Mouse (Mus musculus) CD4-positive, CD25-positive, alpha-beta regulatory T cell, adult 4 months (primary cell): ENCODE data around the gene Ifitm7. TPM values are rescaled to one million over a fixed set of nuclear protein-coding genes. Genes with fewer than 3 reads are reported as not detected.
"Not testable (repeated sequence)": the region's sequence is repeated elsewhere in the genome, so short reads cannot be mapped to it uniquely, and the experiment has no call there.

Experiments used
- ATAC-seq: one replicate; pipeline ENCODE4 v1.8.0; 2017
- polyA plus RNA-seq, 2 experiments: library from polyadenylated mRNA; unstranded; fragments of 100-300 nt; shearing (Covaris generic); gene quantifications; one replicate each; pipeline ENCODE4 v1.2.1; 2017

Gene Ifitm7
- polyA plus RNA-seq, result not detected

GRCm38 (mm10) chr16:13986574-13987478 is at the start of gene Ifitm7, which contains the start of gene 2900011O08Rik:
Gene Ifitm7 (minus strand): TSS chr16:13986888.
Gene 2900011O08Rik (plus strand): TSS chr16:13986604.
- no peak for ATAC-seq

- no peak for ATAC-seq
Observed at GRCm38 (mm10) chr16:14033076-14033475, 46.4 kb upstream of the Ifitm7 start.

GRCm38 (mm10) chr16:14030650-14031049 is 44.0 kb upstream of the Ifitm7 start:
- no peak for ATAC-seq

GRCm38 (mm10) chr16:14029851-14030250 is 43.2 kb upstream of the Ifitm7 start:
- no peak for ATAC-seq

GRCm38 (mm10) chr16:14029072-14029471 is 42.4 kb upstream of the Ifitm7 start:
- ATAC-seq, result no peak

GRCm38 (mm10) chr16:14025091-14025990 is 38.7 kb upstream of the Ifitm7 start:
- ATAC-seq, result no peak

DNA sequence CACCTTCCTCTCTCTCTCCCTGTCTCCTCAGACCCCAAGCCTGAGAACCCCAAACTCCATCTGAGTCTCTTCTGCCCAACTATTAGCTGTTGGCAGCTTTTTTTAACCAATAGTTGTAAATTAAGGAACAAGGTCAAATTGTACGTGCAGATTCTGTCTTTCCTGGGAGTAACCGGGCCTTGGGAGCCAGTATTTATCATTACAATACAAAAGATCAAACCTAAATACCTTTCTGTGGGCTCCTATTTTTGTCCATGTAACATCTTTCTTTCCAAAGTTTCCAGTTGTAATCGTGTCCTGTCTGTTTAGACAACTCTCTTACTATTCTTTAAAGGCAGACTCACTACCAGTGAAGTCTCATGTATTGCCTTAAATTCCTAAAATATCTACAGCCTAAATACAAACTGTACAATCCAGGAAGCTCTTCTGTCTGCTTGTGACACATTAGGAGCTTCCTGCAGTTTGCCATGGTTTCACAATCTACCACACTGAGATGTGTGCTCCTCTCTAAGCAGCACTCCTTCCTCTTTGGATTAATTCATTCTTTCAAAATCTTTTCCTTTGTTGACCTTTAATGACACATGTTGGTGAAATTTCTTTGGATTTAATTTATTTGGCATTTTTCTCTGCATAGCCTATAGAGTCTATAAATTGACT is 34.6 kb upstream of the Ifitm7 start:
- ATAC-seq, result no peak

GRCm38 (mm10) chr16:14017306-14017705 is 30.6 kb upstream of the Ifitm7 start:
- ATAC-seq, result no peak

- no peak for ATAC-seq
Observed at GRCm38 (mm10) chr16:14009966-14010365, 23.3 kb upstream of the Ifitm7 start.

DNA sequence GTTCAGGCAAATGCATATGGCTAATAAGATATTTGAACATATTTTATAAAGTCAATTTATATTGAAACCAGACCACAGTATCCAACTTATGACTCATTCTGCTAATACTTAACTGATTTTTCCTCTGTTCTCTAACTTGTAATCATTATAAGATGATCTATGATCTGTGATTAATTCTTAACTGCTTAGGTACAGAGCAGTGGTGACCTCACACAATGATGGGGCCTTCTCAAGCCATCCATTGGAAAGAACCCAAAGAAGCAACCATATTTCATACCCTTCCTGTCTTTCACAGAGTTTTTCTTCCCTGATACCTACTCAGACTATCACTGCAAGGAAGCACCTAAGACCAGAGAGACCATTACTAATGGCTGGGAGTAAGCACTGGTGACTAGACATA is 22.0 kb upstream of the Ifitm7 start:
- ATAC-seq, result no peak

DNA sequence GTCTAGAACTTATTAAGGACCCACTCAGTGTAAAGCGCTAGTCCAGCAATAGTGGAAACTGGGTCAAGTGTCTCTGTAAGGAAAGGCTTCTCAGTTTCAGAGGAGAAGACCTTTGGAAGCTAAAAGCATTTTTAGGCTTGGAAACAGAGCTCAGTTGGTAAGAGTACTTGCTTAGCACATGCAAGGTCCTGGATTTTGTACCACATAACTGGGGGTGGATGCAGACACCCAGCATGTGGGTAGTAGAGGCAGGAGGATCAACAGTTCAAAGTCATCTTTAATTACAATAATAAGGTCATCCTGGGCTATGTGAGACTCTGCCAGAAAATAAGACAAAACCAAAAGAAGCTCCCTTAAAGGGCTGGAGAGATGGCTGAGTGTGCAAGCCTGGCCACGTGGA is 21.4 kb upstream of the Ifitm7 start:
- no peak for ATAC-seq

DNA sequence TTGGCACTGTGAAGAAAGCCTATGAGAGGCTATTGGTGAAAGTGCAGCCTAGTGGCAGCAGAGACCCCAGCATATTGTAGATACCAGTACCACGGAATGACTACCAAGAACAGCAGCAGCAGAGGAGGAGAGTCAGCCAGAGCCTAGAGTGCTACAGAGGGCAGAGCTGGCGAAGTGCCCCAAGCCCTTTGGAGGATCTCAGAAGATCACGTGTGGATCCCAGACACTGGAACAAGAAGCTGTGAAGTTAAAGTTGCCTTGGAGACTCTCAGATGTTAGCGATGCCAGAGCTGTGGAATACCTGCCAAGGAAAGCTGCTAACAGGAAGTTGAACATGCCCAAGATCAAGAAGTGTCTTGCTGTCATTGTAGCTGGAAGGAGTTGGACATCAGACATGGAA is 18.6 kb upstream of the Ifitm7 start:
- no peak for ATAC-seq

- ATAC-seq, result no peak
Observed at GRCm38 (mm10) chr16:14004726-14005125, 18.0 kb upstream of the Ifitm7 start.

DNA sequence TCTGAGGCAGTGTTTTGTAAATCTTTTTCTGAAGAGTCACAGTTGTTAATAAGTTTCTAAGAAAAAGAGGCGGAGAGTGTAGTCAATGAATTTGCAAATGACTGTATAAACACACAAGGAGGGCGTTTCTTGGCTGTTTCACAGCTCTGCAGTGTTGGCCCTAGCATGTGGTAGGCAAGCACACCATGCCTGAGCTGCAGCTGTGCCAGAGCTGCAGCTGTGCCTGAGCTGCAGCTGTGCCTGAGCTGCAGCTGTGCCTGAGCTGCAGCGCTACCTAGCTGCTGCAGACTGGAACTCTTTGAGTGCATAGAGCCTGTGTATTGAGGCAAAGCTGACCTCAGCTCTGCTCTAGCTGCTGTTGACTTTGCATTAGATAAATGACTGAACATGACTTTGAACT is 17.5 kb upstream of the Ifitm7 start:
- no peak for ATAC-seq

GRCm38 (mm10) chr16:14003386-14004130 is 16.9 kb upstream of the Ifitm7 start:
- no peak for ATAC-seq

DNA sequence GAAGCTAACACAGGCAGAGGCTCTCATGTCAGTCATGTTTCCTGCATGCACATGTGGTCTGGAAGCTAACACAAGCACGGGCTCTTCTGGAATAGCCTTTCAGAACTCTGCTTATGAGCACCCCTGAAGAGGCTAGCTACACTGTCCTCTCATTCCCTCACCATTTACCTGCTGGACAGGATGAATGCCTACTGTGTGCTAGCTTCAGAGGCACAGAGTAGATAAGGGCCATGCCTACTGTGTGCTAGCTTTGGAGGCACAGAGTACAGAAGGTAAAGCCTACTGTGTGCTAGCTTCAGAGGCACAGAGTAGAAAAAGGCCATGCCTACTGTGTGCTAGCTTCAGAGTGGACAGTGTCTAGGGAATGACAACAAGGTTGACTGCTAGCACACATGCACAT is 7.8 kb upstream of the Ifitm7 start:
- no peak for ATAC-seq

DNA sequence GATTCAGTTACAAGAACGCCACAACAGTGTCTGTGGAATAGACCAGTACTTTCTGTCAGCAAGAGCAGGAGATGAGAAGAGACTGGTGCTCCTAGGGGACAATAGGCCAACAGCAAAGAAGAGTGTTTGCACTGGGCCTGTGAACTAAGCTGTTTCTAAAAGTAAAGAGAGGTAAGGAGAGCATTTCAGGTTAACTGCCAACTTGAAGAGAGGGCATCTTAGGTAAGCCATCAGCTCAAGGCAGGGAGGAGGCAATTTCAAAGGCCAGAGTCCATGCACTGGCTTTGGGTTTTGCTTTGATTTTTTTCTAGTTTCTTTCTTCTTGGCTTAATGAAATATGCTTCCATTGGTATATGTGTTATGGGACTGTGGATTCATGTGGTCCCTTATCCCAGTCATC is 7.4 kb upstream of the Ifitm7 start:
- no peak for ATAC-seq

DNA sequence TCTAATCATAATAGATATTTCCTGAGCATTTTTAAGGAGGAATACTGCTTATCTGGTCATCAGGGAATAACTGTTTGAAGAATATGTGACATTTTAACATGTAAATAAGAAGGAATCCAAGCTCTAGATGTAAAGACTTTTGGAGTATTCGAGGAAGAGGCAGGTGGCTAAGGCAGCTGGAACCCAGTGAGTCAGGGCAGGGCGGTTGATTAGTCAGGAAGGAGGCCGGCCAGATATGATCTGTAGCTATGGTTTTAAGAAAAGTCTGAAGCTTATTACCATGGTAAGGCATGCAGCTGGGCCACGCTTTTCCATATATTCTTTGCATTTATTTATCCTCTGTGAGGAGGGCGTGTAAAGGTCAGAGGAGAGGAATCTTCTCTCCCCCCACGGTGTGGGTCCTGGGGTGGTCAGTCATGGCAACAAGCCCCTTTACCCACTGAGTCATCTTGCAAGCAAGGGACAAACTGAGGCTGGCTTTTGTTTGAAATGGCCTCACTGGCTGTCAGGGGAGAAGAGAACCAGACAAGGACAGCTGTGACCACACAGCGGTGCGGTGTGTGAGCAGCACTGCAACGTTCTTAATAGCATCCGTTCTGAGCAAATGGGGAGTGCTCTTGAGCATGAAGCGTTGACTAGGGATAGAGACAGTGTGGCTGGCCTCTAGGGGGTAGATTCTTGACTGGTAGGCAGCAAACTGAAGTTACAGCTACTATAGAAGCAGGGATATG is 6.0 kb upstream of the Ifitm7 start:
- ATAC-seq, result no peak

DNA sequence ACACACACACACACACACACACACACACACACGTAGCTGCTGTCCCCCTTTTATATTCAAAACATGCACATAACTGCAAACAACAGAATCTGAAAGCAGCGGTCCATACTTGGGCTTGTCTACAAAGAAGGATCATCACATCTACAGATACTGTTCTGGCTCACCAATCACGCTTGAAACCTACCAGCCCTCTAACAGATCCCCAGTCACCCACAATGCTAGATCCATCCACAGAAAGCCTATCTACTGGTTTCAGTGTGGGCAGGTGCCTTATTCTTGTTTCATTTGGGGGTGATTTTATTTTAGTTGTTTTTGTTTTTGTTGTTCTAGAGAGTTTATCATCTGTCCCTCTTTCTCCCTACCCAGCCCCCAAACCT is 503 bp downstream of the Ifitm7 start:
- no peak for ATAC-seq

DNA sequence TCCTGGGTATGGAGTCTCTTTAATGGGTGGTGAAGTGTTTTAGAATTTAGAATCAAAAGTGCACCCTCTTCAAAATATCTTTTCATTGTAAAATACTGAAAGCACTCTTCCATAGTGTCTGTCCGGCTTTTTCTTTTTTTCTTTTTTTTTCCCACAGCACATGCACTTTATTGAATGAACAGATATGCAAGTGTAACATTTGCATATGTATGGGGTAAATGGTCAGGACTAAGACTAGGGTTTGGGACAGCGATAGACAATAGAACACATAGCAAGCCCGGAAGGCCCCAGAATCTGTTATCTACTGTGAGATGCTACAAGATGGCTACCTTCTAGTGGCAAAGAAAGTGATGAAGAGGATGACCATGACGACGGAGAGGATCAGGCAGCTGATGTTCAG is 3.5 kb downstream of the Ifitm7 start:
- no peak for ATAC-seq

DNA sequence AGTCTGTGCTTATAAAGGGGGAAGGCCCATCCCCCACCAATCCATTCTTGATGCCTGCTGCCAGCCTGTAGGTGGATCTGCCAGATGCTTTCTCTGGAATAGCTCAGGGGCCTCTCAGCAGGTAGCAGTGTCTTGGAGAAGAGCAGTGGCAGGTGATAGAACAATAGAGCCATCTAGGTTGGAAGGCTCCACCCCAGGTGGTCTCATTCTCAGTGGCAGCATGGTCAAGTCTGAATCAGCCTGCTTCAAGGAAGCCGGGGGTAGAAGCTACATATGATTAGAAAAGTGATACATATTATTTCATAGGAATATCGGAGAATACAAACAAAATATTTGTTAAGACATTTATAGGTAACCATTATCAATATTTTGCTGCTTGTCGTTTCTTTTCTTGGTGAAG is 5.0 kb downstream of the Ifitm7 start:
- ATAC-seq, result not testable (repeated sequence)

DNA sequence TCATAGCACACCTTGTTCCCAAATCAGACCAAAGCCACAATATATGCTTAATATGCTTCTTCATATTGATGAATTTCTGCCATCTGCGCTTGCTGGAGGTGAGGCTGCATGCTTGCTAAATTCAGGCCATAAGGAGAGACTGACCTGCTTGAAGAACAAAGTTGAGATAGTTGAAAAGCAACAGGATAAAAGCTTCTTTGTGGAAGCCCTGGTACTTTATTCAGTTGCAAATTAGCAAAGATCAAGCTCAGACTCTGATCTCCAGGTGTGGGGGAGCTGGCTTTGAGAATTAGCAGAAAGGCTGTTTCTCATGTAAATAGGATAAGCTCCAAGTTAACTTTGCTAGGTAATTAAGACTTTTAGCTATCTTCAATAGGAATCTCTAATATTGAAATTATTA is 9.7 kb downstream of the Ifitm7 start:
- not testable (repeated sequence) for ATAC-seq
